8 mouse cellular contexts compared by ENCODE assay signal in the genomic region with DNA sequence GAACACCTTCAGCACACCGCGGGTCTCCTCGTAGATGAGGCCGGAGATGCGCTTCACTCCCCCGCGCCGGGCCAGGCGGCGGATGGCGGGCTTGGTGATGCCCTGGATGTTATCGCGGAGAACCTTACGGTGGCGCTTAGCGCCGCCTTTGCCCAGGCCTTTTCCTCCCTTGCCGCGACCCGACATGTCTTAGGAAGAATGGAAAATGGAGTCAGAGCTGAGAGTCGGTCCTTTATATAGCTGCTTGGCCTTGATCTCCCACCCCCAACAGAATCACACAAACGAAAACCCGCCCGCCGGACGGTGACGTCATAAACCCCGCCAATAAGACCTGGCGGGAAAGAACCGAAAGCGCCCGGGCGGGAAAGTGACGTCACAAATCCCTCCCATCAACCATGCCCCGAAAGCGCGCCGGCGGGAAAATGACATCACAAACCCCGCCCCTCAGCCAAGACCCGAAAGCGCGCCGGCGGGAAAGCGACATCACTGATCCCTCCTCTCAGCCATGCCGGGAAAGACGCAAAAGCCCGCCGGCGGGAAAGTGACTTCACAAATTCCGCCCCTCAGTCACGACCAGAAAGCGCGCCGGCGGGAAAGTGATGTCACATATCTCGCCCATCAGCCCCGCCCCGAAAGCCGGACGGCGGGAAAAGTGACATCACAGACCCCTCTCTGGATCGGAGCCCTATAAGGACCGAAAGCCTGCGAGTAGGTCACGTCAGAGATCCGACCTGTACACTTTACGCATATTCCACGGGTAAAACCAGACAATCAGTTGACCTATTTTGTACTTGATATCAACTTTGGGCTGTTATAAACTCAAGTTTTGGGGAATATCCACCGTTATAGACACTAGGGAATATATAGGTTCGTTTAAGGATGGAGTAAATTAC. TPM values are rescaled to one million over a fixed set of nuclear protein-coding genes. Genes with fewer than 3 reads are reported as not detected.
DNase-seq lines count a peak whose midpoint lies in the region; ATAC-seq and TF ChIP-seq lines count a peak whose summit lies in the region.

TSS of gene Hist1h4a (minus strand) at position 259 of the 893 bp plus-strand sequence.

- H3K27me3 ChIP-seq in forebrain, embryonic 14.5 days (replicated peaks; ENCODE audit: control insufficient read depth, insufficient read depth, low read length): no peaks in the 10 kb centered on the region
- no peaks in the 10 kb centered on the region for H3K27me3 ChIP-seq in liver, embryonic 16.5 days (ENCODE audit: control insufficient read depth, insufficient read depth, low read depth, low read length)
- no peaks in the 10 kb centered on the region for H3K27me3 ChIP-seq in neural tube, embryonic 12.5 days (replicated peaks)
- no peaks in the 10 kb centered on the region for H3K27me3 ChIP-seq in stomach, postnatal 0 days (ENCODE audit: control insufficient read depth, insufficient read depth, low read length)

- peak within 1 kb of the TSS; percentile 88 for H3K27ac ChIP-seq in forebrain, embryonic 14.5 days (ENCODE audit: low read depth, low read length)
- peak within 1 kb of the TSS; percentile 96 for H3K27ac ChIP-seq in liver, embryonic 16.5 days (ENCODE audit: low read length)
- H3K27ac ChIP-seq in neural tube, embryonic 12.5 days: peak within 1 kb of the TSS; percentile 50
- H3K27ac ChIP-seq in stomach, postnatal 0 days (replicated peaks): peak within 1 kb of the TSS; percentile 88

- no peaks in the 10 kb centered on the region for H3K36me3 ChIP-seq in forebrain, embryonic 14.5 days (ENCODE audit: control insufficient read depth, insufficient read depth, low read length)
- H3K36me3 ChIP-seq in liver, embryonic 16.5 days (ENCODE audit: control insufficient read depth, insufficient read depth): no peaks in the 10 kb centered on the region
- H3K36me3 ChIP-seq in neural tube, embryonic 12.5 days: no peaks in the 10 kb centered on the region
- no peaks in the 10 kb centered on the region for H3K36me3 ChIP-seq in stomach, postnatal 0 days (ENCODE audit: control insufficient read depth, insufficient read depth, low read length)

- H3K9me3 ChIP-seq in forebrain, embryonic 14.5 days (replicated peaks; ENCODE audit: control insufficient read depth, low read length): no peaks in the 10 kb centered on the region
- H3K9me3 ChIP-seq in liver, embryonic 16.5 days (replicated peaks; ENCODE audit: control insufficient read depth, low read length): no peaks in the 10 kb centered on the region
- no peaks in the 10 kb centered on the region for H3K9me3 ChIP-seq in neural tube, embryonic 12.5 days
- no peaks in the 10 kb centered on the region for H3K9me3 ChIP-seq in stomach, postnatal 0 days (ENCODE audit: control insufficient read depth, low read length)

- H3K9ac ChIP-seq in forebrain, embryonic 14.5 days (ENCODE audit: low read length): peak within 1 kb of the TSS; percentile 64
- H3K9ac ChIP-seq in liver, embryonic 16.5 days (ENCODE audit: low read depth, low read length): peak within 1 kb of the TSS; percentile 78
- peak within 1 kb of the TSS; percentile 51 for H3K9ac ChIP-seq in neural tube, embryonic 12.5 days
- peak within 1 kb of the TSS; percentile 58 for H3K9ac ChIP-seq in stomach, postnatal 0 days (ENCODE audit: low read length)

- WGBS in forebrain, embryonic 14.5 days: under 1% methylated on average over 67 of the region's 72 CpGs
- WGBS in large intestine, adult 2 months: 1% methylated on average over 68 of the region's 72 CpGs
- WGBS in liver, embryonic 16.5 days (ENCODE audit: insufficient replicate concordance): under 1% methylated on average over 61 of the region's 72 CpGs
- WGBS in neural tube, embryonic 12.5 days: under 1% methylated on average over 67 of the region's 72 CpGs
- under 1% methylated on average over 61 of the region's 72 CpGs for WGBS in stomach, postnatal 0 days

- DNase-seq in ES-CJ7 (ENCODE audit: low read depth, low spot score): peak; percentile 98
- peak; percentile 98 for DNase-seq in cerebellum, adult 11 months
- peak; percentile 99 for DNase-seq in forebrain, embryonic 14.5 days (ENCODE audit: low spot score)
- DNase-seq in heart, postnatal 14 days: peak; percentile 96 to 98
- DNase-seq in large intestine, adult 2 months (ENCODE audit: low read depth, low spot score): peak; percentile 88
- DNase-seq in stomach, postnatal 0 days (ENCODE audit: low spot score): peak; percentile 99

- H3K4me3 ChIP-seq in forebrain, embryonic 14.5 days (ENCODE audit: low read depth, low read length): peak within 1 kb of the TSS; percentile 53
- peak within 1 kb of the TSS; percentile 67 for H3K4me3 ChIP-seq in liver, embryonic 16.5 days (ENCODE audit: low read depth, low read length)
- peak within 1 kb of the TSS; percentile 39 for H3K4me3 ChIP-seq in neural tube, embryonic 12.5 days
- H3K4me3 ChIP-seq in stomach, postnatal 0 days (ENCODE audit: low read depth, low read length): peak within 1 kb of the TSS; percentile 52

- no peak for TF ChIP-seq CTCF in stomach, postnatal 0 days (IDR thresholded peaks at IDR 0.05; ENCODE audit: low read depth)

- peak within 1 kb of the TSS; percentile 89 for H3K4me2 ChIP-seq in forebrain, embryonic 14.5 days (ENCODE audit: low read length)
- H3K4me2 ChIP-seq in liver, embryonic 16.5 days (ENCODE audit: low read depth, low read length): peak within 1 kb of the TSS; percentile 86
- peak within 1 kb of the TSS; percentile 83 for H3K4me2 ChIP-seq in neural tube, embryonic 12.5 days (replicated peaks)
- H3K4me2 ChIP-seq in stomach, postnatal 0 days (replicated peaks; ENCODE audit: low read depth): peak within 1 kb of the TSS; percentile 90

- ATAC-seq in forebrain, embryonic 14.5 days: peak; percentile 80
- peak; percentile 57 for ATAC-seq in liver, embryonic 16.5 days (ENCODE audit: low read depth)
- peak; percentile 70 for ATAC-seq in neural tube, embryonic 12.5 days (ENCODE audit: low FRiP score, low read depth)
- ATAC-seq in stomach, postnatal 0 days (ENCODE audit: low FRiP score, low TSS enrichment): peak; percentile 84

- peak; percentile 47 for TF ChIP-seq EP300 in stomach, postnatal 0 days (optimal IDR thresholded peaks at IDR 0.05)

- peaks cover 31% of the 10 kb centered on the region for H3K4me1 ChIP-seq in forebrain, embryonic 14.5 days (ENCODE audit: control insufficient read depth, insufficient read depth, low read length)
- H3K4me1 ChIP-seq in liver, embryonic 16.5 days (ENCODE audit: control insufficient read depth, low read depth, low read length): peaks cover 43% of the 10 kb centered on the region
- peaks cover 23% of the 10 kb centered on the region for H3K4me1 ChIP-seq in neural tube, embryonic 12.5 days
- peaks cover 3% of the 10 kb centered on the region; the same call in 1 of the 2 replicates for H3K4me1 ChIP-seq in stomach, postnatal 0 days (replicated peaks; ENCODE audit: control insufficient read depth, insufficient read depth)

- intact Hi-C loops in heart, postnatal 14 days (cut with DNase I): loop anchor here (5.0 kb wide), 1 partner anchor 1719 kb away; the partner anchor contains the start of genes Hist1h2ag, Hist1h2bj and Hist1h4i

RNA-seq across cellular contexts. Expression of gene Hist1h4a, which starts in this region (rescaled TPM):
- 0.97 TPM in 1 of 2 replicates, not detected in the other for polyA plus RNA-seq in forebrain, embryonic 14.5 days (2014; fragmentation: Nextera tagmentation; extraction: Ambion mirVana)
- total RNA-seq in heart, postnatal 14 days (2021): 10 to 100 TPM; 33.4 to 91.7 TPM
- 13.1 and 21.1 TPM in 2 replicates for polyA plus RNA-seq in large intestine, adult 2 months (2012; rRNA removed)
- 0.48 TPM in 1 of 2 replicates, not detected in the other for polyA plus RNA-seq in liver, embryonic 16.5 days (2015; fragmentation: Nextera tagmentation; extraction: Ambion mirVana)
- polyA plus RNA-seq in neural tube, embryonic 12.5 days (2016; fragmentation: Nextera tagmentation; extraction: Ambion mirVana): 1.0 TPM in 1 of 2 replicates, not detected in the other
- 0.34 and 0.80 TPM in 2 replicates for polyA plus RNA-seq in stomach, postnatal 0 days (2015; fragmentation: Nextera tagmentation; extraction: Ambion mirVana)

Comparison
In these comparisons a context has a peak if more than half of its experiments do, and no peak if none do; other contexts are left out.
1. Peak in every context shown above with its lines: DNase-seq, ATAC-seq, H3K4me3 ChIP-seq and H3K27ac ChIP-seq.
2. Peak in DNase-seq, ATAC-seq, H3K4me3 ChIP-seq, H3K27ac ChIP-seq, H3K9ac ChIP-seq and H3K4me2 ChIP-seq in forebrain, embryonic 14.5 days; RNA of the gene not detected or under 1 TPM.
3. Peak in ATAC-seq, H3K4me3 ChIP-seq, H3K27ac ChIP-seq, H3K9ac ChIP-seq and H3K4me2 ChIP-seq in liver, embryonic 16.5 days; RNA of the gene not detected or under 1 TPM.
4. Peak in DNase-seq, ATAC-seq, H3K4me3 ChIP-seq, H3K27ac ChIP-seq, H3K9ac ChIP-seq and H3K4me2 ChIP-seq in stomach, postnatal 0 days; RNA of the gene not detected or under 1 TPM.